Mouse (Mus musculus): ENCODE results near the gene Xrn1.
"Not testable (repeated sequence)": the region's sequence is repeated elsewhere in the genome, so short reads cannot be mapped to it uniquely, and the experiment has no call there.

The Xrn1 gene

DNA sequence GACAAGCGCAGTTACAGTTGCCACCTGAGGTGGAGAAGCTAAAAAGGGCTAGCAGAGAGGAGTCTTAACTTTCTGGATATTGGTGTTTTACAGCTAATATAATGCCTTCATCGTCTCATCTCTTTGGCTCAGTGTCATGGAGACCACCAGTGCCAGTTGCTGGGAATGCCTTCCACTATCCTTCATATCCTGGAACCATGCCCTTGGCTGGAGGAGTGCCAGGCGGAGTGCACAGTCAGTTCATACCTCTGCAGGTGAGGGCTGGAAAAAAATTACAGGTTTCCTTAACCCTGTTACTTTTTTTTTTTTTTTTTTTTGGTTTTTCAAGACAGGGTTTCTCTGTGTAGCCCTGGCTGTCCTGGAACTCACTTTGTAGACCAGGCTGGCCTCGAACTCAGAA is 96.9 kb downstream of the Xrn1 start:
- DNase-seq (ENCODE audit: low spot score) = no peak

- no peak for DNase-seq (ENCODE audit: low spot score)
These were observed 100.3 kb downstream of the Xrn1 start for GRCm38 (mm10) chr9:96054878-96055277.

DNA sequence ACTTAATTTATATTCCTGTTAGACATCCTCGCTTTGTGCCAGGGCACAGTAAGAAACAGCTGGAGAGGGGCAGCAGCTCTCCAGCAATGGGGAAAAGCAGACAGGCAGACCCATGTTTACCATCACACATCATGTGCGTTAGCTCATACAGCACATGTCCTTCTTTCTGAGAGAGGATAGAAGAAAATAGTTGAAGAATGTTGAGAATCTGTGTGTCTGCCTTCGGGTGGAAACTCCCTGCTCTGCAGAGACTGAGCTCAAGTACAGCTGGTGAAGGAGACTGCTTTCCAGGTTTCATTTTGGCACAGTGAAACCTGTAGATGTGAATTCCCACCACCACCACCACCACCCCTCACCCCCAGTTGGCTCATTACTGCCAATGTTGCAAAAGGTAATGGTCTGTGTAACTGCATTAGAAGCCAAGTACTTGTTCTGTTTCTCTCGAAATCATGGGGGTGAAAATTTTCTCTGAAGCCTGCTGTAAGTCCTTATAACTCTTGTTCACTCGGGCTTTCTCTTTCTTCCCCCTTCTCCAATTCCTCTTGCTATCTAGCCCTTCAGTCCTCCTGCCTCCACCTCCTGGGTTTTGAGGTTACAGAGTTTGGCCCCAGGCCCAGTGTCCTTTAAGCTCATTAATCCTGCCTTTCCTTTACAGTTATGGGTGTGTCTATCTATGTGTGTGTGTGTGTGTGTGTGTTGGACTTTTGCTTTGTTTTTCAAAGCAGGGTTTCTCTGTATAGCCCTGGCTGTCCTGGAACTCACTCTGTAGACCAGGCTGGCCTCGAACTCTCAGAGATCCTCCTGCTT is 102.1 kb downstream of the Xrn1 start:
- DNase-seq (ENCODE audit: low spot score) = no peak

GRCm38 (mm10) chr9:96063083-96063802 is 108.7 kb downstream of the Xrn1 start:
- no peak for DNase-seq (ENCODE audit: low spot score)

DNA sequence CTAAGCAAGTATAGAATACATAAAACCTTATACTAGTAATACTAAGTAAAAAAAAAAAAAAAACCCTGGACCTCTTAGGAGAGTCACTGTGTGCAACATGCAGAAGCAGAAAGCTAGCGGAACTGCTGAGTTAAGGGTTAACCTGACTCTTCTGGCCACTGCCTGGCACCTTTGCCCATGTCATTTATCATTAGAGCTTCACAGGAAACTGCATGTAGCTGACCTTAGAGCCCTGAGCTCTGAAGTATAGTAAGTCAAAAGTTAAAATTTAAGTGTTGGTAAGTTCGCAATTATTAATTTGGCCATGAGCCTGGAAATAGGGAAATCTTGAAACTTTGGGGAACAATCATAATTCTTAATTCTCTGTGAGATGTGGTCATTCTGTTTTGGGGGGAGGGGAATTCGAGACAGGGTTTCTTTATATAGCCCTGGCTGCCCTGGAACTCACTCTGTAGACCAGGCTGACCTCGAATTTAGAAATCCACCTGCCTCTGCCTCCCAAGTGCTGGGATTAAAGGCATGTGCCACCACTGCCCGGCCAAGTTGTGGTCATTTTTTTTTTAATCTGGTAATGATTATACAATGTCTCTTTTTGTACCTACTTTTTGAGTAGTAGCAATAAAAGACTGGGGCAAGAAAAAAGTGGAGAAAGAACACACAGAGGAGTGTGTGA is 109.4 kb downstream of the Xrn1 start:
- no peak for DNase-seq (ENCODE audit: low spot score)

GRCm38 (mm10) chr9:96067507-96067906 is 112.9 kb downstream of the Xrn1 start:
- DNase-seq (ENCODE audit: low spot score) = no peak

- no peak for DNase-seq (ENCODE audit: low spot score)
These were observed 124.3 kb downstream of the Xrn1 start for GRCm38 (mm10) chr9:96078752-96079315.

DNA sequence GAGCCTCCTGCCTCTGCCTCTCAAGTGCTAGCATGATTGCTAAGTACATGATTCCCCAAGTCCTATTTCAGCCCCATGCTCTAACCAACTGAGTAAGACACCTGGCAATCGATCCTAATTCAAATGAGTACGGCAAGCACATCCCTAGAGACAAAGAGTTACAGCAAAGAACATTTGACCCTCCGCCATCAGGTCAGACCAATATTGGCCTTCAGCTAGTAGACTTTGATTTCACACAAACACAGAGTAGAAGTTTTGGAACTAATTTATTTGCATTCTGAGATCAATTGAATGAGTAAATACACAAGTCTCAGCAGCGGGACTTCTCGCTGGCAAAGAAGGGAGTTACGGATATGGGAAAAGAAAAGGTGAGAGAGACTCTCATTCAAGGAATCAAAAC is 130.7 kb downstream of the Xrn1 start:
- DNase-seq (ENCODE audit: low spot score) = no peak

DNA sequence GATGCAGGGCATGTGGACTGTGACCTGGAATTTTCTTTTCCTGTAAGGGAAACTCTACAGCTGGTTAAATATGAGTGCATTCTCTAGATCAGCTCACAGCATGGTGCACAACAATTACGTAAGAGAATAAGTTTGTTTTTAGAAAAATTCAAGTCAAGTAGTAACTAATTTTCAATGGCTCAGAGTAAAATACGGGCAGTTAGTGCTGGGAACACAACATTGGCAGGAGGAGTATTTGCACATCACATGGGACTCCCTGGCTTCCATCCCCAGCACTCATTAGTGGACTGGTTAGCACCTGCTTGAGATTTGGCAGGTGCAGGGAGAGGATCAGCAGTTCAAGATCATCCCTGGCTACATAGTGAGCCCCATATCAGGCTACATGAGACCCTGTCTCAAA is 133.1 kb downstream of the Xrn1 start:
- no peak for DNase-seq (ENCODE audit: low spot score)

- DNase-seq (ENCODE audit: low spot score) = not testable (repeated sequence)
These were observed 133.9 kb downstream of the Xrn1 start for GRCm38 (mm10) chr9:96088456-96088855.

DNA sequence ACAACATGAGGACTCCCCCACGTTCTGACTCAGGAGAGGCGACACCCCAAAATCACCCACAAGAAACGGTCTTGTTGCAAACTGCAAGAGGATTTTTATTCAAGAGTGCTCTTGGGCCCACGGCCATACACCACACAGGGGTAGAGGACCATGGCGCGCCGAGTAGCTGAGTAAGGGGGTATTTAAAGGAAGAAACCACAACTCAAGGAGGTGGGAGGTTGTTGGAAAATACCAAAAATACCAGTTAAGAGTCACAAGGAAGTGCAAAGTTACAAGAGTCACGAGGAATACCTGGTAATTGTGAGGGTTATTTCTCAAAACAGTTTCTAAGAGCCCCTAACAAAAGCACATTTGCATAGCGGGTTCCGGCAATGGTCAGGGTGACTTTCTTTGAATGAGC is 138.1 kb downstream of the Xrn1 start:
- not testable (repeated sequence) for DNase-seq (ENCODE audit: low spot score)

DNA sequence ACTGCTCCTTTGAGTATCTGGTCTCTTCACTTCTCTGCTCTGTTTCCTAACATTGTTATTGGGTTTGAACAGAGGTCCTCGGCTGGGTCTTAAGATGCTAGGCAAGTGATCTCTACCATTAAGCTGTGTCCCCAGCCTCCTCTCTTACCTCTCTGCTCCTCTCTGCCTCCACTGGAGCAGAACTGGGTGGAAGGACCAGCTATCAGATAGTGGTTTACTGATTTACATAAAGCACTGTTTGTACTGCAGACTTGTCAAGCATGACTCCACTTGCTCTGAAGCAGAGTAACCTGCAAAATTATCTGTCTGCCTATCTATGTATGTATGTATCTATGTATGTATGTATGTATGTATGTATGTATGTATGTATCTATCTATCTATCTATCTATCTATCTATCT is 138.7 kb downstream of the Xrn1 start:
- DNase-seq (ENCODE audit: low spot score) = no peak

GRCm38 (mm10) chr9:96094341-96094740 is 139.8 kb downstream of the Xrn1 start:
- DNase-seq (ENCODE audit: low spot score) = no peak

DNA sequence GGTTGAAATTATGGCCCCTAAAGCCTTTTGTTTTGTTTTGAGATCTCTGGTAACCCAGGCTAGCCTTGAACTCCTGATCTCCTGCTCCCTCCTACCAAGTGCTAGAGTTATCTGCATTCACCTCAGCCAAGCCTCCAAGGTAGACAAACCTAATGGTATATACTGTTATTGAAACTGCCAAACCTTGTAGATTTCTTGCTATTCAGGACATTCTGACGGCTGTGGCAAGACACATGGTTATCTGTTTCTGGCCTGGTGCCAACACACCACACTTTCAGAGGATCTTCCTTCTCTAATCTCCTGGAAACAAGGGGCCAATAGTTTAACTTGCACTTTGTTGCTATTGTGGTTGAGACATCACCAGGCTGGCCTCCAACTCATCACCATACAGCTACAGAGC is 140.6 kb downstream of the Xrn1 start:
- DNase-seq (ENCODE audit: low spot score) = no peak

DNA sequence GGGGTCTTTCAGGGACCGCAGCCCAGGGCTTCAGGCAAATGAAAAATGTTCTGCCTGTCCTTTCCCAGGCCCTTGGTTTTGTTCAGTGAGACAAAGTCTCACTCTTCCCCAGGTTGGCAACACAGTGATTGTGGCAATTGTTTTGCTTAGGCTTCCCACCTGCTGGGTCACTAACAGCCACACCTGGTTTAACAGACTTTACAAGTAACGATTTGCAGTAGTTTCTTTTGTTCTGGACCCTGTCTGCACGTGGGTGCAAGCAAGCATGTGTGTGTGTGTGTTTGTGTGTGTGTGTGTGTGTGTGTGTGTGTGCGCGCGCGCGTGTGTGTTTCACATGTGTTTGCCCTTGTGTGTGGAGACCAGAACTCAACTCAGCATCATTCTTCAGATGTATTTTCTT is 148.3 kb downstream of the Xrn1 start:
- no peak for DNase-seq (ENCODE audit: low spot score)
